Mouse (Mus musculus) megakaryocyte-erythroid progenitor cell, adult 5-6 weeks (primary cell): ENCODE measurements around the gene Omt2a. TPM values are rescaled to one million over a fixed set of nuclear protein-coding genes. Genes with fewer than 3 reads are reported as not detected.
"Not testable (repeated sequence)": the region's sequence is repeated elsewhere in the genome, so short reads cannot be mapped to it uniquely, and the experiment has no call there.

Experiments used
- ATAC-seq: replicated peaks from 2 replicates; pipeline ENCODE4 v1.8.0; 2016; ENCODE audit warnings: mild to moderate bottlenecking, inconsistent platforms; ENCODE audit not compliant: severe bottlenecking, poor library complexity, low FRiP score, low TSS enrichment
- total RNA-seq, 2 experiments: library from RNA; stranded (forward) in 1 of 2; stranded (reverse) in 1 of 2; fragments of 200-1000, 215-1000 nt in 1 of 2; fragments of >200 nt in 1 of 2; fragmentation: Nextera tagmentation in 1 of 2; gene quantifications; 2 replicates each; pipeline ENCODE4 v1.2.3; 2014 to 2017

The Omt2a gene
- not detected in 2 replicates for total RNA-seq (2014; fragmentation: Nextera tagmentation)
- not detected in 2 replicates for total RNA-seq (2017)

DNA sequence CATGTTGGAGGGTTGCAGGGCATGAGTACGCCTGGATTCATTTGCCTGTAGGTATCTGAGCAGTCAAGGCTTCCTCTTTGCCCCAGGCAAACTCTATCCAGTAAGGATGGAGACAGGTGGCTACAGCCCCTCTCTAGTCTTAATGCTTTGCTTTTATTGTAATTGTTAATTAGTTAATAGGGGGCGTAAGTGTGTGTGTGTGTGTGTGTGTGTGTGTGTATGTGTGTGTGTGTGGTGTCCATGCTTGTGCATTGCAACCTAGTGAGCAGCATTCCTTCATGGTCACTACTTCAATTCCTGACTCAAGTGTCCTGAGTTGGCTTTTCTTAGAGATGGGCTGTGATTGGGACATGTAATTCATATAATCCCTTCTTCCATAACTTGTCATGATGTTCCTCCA lies at the start of gene Omt2a:
Omt2a (minus strand) TSS at position 101 of the 400 bp plus-strand sequence.
- ATAC-seq = no peak

DNA sequence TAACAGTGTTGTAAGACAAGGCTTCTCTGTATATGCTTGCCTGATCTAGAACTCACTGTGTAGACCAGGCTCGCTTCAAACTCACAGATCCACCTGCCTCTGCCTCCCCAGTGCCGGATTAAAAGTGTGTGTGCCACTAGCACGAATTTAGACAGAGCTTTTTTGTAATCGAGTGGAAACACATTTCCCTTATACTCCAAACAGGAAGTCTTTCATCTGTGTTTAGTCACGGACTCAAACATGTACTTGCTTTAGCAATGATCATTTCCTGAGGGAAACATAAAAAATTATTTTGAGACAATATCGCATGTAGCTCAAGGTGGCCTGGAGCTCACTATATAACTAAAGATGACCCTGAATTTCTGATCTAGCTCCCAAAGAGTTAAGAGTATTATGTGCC lies 48.8 kb upstream of the Omt2a start:
- ATAC-seq = no peak

DNA sequence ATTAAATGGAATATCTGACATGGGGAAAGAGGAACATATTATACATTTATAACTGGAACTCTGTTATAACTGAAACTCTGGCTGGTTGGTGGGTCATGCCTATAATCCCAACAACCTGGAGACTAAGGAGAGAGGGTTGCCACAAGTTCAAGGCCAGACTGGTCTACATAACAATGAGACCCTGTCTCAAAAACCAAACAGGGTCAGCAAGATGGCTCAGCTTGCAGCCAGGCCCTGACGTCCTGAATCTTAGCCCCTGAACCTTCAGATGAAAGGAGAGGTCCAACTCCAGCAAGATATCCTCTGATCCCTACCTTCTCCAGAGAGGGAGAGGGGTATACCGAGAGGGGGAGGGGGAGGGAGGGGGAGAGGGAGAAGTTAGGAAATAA lies 45.9 kb upstream of the Omt2a start:
- ATAC-seq = no peak

DNA sequence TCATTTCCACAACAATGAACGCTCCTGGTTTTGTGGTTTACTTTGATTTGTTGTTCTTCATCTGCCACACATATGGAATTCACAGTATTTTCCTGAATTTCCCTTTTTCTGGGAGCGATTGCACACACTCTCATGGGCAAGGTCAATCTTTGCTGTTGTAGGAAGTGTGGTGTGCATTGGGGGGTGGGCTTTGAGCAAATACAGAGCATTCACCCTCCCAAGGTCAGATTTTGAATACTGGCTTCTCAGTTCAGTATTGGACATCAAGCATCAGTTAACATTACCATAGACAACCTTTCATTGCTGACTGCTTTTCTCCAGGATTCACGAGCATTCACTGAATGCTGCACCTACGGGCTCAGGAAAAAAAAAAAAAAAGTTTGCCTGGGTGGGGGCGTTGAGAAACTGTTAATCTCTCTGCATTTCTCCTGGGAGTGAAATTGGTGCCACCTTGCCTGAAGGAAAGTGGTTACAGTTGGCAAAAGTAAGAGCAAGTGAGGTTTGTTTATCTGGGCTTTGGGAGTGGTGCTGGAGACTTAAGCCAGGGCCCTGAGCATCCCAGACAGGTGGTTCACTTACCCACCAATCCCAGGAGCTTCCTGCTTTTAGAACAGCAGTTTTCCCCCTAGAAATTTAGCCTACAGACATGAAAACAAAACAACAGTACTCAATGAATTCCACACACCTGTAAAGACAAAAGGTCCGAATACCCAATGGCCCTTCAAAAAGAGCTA lies 45.3 kb upstream of the Omt2a start:
- ATAC-seq = no peak

DNA sequence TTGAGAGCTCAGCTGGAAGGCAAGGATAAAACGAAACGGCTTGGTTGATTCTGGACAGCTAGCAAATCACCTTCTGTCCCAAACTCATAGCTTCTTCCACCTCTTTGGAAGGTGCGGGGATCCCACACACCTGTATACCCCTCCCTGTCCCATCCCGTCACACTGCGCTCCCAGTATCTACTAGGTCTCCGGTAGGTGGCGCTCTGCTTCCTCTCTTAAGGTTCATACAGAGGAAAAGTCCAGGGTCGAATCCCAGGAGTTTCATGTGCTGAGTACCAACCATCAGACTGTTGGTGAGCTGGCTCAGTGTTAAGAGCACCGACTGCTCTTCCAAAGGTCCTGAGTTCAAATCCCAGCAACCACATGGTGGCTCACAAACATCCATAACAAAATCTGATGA lies 43.5 kb upstream of the Omt2a start:
- peak; percentile 77 for ATAC-seq

DNA sequence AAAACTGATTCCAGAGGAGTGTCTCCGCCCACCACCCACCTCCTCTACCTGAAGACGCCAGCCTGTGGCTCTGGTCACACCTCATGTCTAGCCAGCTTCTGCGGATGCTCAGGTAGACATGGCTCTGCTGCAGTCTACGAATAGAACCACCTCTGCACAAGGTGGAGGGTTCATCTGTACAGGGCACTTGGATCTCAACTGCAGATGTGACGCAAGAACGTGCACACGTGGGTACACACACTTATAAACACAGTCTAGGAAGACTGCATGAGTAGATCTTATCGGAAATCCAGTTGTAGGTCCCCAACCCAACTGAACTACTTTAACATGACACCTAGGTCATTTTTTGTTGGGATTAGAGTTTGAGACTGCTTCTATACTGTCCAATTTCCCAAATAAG lies 41.0 kb upstream of the Omt2a start, which contains the start of gene Gsta2:
Gsta2 (minus strand) TSS at position 178 of the 400 bp plus-strand sequence.
- ATAC-seq = no peak

DNA sequence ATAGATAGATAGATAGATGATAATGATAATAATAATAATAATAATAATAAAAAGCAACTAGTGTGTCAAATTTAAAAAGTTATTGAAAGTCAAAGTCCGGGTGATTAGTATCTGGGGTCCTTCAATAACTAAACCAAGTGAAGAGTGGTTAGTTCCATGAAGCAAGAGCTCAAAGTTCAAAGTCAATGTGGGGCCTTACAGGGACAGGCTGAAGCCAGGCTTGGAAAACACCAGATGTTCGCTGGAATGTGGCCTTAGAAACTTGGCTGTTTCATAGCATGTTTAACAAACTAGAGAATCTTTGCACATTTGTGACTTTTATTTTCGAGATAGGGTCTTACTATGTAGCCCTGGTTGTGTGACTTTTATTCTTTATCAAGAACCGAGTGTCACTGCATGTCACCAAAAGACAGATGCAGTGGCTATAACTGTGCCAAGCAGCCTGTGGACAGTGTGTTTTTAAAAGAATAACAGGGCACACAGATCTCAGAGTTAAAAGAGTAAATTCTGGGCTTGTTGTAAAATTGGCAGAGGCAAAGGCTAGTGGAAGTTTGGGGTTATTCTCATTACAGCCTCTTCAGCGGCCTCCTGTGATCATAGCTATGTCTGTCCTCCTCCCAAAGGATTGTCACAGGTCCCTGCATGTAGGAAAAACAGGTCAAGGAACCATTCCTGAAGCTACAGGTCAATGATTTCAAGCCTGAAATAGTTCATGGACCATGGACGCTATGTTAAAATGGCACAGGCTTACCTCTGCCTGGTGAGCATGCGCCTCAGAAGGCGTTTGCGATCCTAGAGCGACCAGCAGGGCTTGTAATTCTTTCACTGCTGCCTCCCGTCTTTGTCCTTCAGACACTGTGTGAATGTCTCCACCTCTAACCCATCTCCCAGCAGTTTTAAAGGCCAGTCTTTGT lies 40.3 kb upstream of the Omt2a start:
- ATAC-seq = no peak

DNA sequence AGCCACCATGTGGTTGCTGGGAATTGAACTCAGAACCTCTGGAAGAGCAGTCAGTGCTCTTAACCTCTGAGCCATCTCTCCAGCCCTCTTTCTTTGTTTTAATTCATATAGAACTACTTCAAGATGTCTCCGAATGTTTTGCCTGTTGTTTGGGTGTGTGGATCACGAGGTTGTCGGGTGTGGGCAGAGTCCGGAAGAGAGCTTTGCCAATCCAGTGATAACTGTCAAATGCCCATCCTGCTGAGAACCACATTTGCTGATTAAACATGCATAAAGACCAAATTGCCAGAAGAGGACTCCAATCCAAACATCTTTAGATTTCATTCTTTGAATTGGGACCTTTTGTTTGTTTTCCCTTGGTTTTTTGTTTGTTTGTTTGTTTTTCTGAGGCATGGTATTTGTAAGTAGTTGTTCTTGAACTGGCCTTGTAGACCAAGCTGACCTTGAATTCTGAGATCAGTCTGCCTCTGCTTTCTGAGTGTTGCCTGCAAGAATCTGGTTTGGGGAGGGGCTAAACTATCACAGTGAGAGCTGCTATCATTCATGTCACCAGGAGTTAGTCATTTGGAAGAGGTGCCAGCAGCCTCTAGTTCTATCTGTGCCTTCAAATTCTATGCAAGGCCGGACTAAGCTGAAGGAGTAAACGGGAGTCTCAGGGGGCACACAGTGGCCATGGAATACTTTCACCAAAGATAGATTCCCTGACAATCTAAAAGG lies 37.1 kb upstream of the Omt2a start:
- ATAC-seq = peak; percentile 75

DNA sequence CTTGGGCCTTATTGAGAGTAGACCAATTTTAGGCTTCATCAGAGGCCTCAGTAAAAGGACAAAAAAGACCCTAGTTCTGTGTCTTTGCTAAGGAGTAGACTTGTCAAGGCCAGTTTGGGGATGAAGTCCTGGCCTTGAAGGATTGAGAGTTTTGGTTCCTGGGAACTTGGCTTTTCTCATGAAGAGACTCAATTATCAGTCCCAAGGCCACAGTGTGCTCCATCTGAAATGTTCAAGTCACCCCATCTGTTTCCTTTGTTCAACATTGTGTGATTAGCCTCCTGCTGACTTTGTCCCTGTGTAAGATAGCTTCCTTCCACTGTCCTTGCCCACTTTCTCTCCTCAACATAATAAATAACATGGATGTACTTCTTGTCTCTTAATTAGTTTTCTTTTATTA lies 35.4 kb upstream of the Omt2a start:
- not testable (repeated sequence) for ATAC-seq

DNA sequence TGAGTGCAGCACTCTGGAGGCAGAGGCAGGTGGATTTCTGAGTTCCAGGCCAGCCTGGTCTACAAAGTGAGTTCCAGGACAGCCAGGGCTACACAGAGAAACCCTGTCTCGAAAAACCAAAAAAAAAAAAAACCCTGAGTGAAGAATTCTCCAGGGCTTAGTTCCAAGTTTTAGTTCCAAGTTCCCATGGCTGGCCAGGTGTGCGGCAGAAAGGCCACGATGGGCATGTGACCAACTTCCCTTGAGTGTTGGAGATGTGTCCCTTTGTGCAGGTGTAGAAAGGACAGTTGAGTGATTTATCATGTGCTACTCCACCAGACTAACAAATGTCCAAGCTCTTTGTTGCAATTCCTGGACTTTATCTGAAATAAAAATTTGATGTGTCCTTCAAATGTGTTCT lies 34.5 kb upstream of the Omt2a start:
- not testable (repeated sequence) for ATAC-seq

DNA sequence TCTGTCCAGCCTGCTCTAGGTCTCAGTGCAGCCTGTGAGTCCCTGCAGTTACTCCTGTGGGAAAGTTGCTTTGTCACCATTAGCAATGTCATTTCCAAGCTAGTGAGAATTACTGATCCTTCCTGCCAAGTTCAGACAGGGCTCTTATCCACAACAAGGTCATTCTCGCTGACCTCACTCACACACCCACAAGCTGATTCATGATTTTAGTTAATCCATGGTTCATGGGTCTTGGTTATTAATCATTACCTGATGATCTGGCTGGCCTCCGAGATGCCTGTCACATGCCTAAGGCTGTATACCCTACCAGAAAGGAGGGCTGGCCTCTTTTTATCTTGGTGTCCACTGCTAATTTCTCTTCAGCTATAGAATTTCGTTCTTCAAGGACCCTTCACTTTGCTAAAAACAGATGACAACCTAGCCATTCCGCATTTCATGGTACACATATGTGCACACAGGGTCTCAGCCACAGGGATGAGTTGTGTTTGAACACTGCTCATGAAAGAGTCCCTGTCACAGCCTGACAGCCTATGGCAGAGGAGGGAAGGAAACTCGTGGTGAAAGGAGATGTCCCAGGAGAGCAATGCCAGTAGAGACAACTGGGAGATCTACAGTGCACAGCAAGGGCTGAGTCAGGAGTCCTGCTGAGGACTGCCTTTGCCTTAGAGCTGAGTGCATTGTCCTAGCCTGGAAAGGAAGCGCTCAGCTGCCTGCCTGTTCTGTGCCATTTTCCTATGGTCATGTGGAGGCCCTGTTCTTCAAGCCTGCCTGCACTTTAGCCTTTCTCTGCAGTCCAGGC lies 33.8 kb upstream of the Omt2a start:
- not testable (repeated sequence) for ATAC-seq

DNA sequence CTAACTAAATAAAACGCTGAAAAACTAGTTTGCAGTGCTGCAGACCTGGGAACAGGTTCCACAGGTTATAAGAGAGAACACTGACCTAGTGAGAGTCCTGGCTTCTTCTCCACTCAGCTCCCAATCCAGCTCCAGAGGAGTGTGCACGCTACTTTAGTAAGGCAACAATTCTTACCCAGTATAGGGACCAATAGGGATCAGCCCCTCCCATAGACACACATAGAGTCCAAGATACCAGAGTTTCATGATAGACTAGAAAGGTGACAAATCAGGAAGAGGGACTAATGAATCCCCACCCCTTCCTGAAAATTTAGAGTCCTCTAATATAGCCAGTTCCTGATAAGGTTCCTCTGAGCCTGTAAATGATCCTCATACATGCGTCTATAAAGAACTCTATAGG lies 32.4 kb upstream of the Omt2a start:
- ATAC-seq = no peak

DNA sequence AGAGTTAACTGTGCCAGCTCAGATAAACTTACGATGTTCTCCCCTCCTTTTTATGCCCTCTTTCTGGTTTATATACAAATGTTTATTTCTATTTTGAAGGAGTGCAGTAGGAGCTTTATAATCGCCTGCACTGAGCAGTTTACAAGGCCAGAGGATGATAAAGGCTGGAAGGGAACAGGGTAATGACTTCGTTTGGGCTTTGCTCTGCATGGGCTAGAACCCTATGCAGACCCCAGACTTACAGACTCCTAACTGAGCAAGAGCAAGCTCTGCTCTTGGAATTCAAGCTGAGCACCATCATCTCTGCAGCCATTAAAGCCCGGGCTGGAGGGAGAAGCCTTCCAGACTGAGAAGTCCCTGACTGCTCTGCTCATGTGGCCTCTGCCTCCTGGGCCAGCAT lies 30.6 kb upstream of the Omt2a start:
- ATAC-seq = not testable (repeated sequence)

DNA sequence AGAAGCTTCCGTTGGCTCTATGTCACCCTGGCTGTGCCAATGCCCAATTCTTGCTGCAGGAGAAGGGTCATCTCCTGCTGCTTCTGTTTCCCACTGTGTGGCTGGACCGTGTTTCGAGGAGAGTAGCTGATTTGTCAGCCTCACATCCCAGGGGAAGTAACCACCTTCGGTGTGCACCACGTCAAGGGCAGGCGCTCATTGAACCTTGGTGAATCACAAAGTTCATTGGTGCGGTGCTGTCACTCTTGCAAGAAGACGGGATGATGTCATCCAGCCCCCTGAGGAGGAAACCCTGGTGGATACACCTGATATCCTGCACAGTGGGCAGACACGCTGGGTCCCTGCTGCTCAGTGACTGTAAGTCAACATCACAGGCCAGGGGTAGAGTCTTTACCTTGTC lies 28.5 kb upstream of the Omt2a start:
- not testable (repeated sequence) for ATAC-seq

DNA sequence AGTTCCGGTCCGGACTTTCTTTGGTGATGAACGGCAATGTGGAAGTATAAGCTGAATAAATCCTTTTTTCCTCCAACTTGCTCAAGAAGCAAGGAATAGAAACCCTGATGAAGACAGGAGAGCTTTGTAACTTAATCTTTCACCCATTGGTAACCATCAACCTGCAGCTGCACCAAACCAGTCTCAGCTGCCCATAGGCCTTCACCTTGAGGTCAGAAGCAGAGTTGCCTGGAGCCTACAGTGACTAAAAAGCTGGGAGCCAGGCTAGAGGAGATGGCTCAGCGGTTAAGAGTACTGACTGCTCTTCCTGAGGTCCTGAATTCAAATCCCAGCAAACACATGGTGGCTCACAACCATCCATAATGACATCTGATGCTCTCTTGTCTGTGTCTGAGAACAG lies 27.9 kb upstream of the Omt2a start:
- not testable (repeated sequence) for ATAC-seq

DNA sequence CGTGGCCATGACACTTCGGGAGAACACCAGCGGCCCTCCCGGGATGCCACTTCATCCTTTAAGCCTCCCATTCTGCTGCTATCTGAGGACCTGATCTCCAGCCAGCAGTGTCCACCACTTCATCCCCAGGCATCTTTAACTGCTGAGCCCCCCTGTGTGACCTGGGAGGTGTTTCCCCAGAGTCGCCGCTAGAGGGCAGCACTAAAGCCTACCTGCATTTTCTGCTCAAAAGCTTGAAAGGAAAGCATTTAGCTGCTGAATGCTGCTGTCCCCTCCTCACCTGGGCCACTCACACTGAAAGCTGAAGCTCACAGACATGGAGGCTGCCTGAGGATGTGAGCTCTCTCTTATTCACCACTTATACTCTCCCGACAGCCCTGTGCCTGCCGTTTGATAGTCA lies 25.7 kb upstream of the Omt2a start:
- ATAC-seq = peak; percentile 67

DNA sequence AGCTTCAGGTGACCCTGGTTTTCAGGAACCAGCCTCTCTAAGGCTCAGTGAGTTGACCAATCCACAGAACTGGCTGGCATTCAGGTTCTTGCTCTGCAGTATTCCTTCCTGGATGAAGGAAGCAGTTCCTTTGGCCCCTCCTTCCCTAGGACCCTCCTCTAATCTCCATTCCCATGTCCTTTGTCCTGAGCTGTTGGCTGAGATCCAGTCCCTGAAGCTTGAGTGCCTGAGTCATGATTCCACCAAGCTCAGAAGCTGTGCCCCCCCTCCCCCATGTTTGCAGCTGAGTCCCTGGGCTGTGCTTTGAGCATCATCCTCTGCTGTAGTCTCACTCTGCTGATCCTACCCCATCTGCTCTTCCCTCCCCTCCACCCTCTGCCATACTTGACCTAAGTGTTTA lies 22.5 kb upstream of the Omt2a start:
- not testable (repeated sequence) for ATAC-seq

DNA sequence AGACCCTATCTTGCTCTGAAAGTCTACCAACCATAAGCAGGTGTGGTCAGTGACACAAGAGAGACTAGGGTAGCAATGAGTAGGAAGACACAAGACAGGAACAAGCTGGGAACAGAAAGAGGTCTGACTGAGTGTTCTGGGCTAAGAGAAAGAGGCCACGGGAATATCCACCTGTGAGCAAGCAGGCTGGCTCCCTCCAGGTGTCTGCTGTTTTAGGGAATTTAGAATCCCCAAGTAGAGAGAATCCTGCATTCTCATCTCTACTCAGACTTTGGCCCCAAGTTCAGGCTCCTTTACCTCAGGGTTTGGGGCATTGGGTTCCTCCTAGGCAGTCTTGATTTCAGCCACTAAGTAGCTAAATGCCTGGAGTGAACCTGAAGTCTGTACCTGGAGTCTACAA lies 12.7 kb upstream of the Omt2a start, which contains the start of gene Omt2b:
Omt2b (plus strand) TSS at position 301 of the 400 bp plus-strand sequence.
- ATAC-seq = not testable (repeated sequence)

DNA sequence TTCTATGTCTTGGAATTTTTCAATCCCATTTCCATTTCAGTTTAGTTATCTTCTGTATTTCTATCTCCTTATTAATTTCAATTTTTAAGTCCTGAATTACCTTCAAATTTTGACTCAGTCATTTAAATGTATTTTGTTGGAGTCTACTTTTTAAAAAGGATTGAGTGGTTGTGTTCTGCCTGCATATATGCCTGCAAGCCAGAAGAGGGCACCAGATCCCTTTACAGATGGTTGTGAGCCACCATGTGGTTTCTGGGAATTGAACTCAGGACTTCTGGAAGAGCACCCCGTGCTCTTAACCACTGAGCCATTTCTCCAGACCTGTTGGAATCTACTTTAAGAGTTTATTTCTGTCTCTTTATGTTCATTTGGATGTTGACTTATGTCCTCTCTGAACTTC lies 4.9 kb upstream of the Omt2a start:
- no peak for ATAC-seq
